Mouse (Mus musculus) E14TG2a.4 (cell line): ENCODE data around the gene Atxn1.

ENCODE experiments used
- H3K27me3 ChIP-seq: 2 replicates; pipeline ENCODE4 v1.6.1; 2014; ENCODE audit warnings: low read length, control low read depth; ENCODE audit not compliant: insufficient read depth
- H3K36me3 ChIP-seq: 2 replicates; pipeline ENCODE4 v1.6.1; 2014; ENCODE audit warnings: low read length, control low read depth; ENCODE audit not compliant: insufficient read depth
- H3K4me1 ChIP-seq: replicated peaks from 2 replicates; pipeline ENCODE4 v1.6.1; 2014; ENCODE audit warnings: low read depth, low read length, control low read depth
- H3K4me3 ChIP-seq: replicated peaks from 2 replicates; pipeline ENCODE4 v1.5.1; 2014; ENCODE audit warnings: mild to moderate bottlenecking, low read length
- H3K9me3 ChIP-seq: 2 replicates; pipeline ENCODE4 v1.6.1; 2014; ENCODE audit warnings: low read length, control low read depth
- CTCF ChIP-seq: conservative IDR thresholded peaks from 2 replicates; pipeline ENCODE4 v1.5.1; 2014; ENCODE audit warnings: low read length
- NANOG ChIP-seq: IDR thresholded peaks from 2 replicates; pipeline ENCODE4 v1.6.1; 2014; ENCODE audit warnings: borderline replicate concordance, low read length, mixed read lengths
- POU5F1 ChIP-seq: IDR thresholded peaks from 2 replicates; pipeline ENCODE4 v1.6.1; 2014; ENCODE audit warnings: low read length, borderline replicate concordance

The Atxn1 gene

DNA sequence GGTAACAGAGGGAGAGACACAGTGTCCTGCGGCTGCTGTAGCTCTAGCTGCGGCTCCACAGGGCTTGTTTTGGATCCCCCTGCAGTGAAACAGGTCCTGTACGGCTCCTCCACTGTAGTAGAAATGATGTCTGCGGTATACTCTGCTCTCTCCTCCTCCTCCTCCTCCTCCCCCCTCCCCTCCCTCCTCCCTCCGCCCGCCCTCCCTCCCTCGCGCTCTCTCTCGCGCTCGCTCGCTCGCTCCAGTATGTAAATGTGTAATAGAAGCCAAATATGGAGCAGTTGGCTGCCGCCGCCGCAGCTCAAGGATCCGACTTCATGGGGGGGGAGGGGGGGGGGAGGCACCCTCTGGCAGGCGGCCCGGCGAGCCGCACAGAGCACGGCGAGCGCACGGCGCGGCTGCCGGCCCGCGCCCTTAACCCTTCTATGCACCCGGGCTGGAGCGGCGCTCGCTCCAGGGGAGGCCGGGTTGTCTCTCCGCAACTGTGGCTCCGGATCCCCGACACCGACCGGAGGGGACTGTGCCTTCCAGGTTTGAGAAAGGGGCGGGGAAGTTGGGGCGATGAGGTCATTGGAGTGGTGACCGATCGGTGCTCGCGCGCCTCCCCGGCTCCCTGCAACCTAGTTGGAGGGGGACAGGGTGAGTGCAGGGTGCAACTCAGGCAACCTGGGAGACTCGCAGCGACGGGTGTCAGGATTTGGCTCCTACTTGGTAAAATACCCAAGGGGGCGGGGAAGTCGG, at the start of gene Atxn1:
Atxn1 (minus strand) TSS at position 156 of the 741 bp plus-strand sequence.
- Histone ChIP-seq H3K27me3 (peaks cover 62% of the 10 kb centered on the region), H3K4me1 (peaks cover 22% of the 10 kb centered on the region), H3K4me3 (peak within 1 kb of the TSS; percentile 87), H3K36me3 (no peaks in the 10 kb centered on the region), H3K9me3 (no peaks in the 10 kb centered on the region)
- TF ChIP-seq POU5F1 (no peak), CTCF (no peak), NANOG (no peak)

GRCm38 (mm10) chr13:46011232-46011631, 46.4 kb upstream of the Atxn1 start:
- Histone ChIP-seq H3K4me3 (peak overlapping the region; percentile 56), H3K9me3 (no peaks in the 10 kb centered on the region), H3K4me1 (peaks cover 76% of the 10 kb centered on the region), H3K36me3 (no peaks in the 10 kb centered on the region), H3K27me3 (peaks cover 9% of the 10 kb centered on the region)
- TF ChIP-seq NANOG (no peak), POU5F1 (no peak), CTCF (no peak)

- peaks cover 76% of the 10 kb centered on the region for H3K4me1 ChIP-seq
- H3K36me3 ChIP-seq = no peaks in the 10 kb centered on the region
- no peaks in the 10 kb centered on the region for H3K9me3 ChIP-seq
- peaks cover 9% of the 10 kb centered on the region for H3K27me3 ChIP-seq
- no peak overlapping the region for H3K4me3 ChIP-seq
- TF ChIP-seq NANOG = no peak
- TF ChIP-seq CTCF = no peak
- TF ChIP-seq POU5F1 = no peak
Measured at GRCm38 (mm10) chr13:46010075-46010474, 45.3 kb upstream of the Atxn1 start.

DNA sequence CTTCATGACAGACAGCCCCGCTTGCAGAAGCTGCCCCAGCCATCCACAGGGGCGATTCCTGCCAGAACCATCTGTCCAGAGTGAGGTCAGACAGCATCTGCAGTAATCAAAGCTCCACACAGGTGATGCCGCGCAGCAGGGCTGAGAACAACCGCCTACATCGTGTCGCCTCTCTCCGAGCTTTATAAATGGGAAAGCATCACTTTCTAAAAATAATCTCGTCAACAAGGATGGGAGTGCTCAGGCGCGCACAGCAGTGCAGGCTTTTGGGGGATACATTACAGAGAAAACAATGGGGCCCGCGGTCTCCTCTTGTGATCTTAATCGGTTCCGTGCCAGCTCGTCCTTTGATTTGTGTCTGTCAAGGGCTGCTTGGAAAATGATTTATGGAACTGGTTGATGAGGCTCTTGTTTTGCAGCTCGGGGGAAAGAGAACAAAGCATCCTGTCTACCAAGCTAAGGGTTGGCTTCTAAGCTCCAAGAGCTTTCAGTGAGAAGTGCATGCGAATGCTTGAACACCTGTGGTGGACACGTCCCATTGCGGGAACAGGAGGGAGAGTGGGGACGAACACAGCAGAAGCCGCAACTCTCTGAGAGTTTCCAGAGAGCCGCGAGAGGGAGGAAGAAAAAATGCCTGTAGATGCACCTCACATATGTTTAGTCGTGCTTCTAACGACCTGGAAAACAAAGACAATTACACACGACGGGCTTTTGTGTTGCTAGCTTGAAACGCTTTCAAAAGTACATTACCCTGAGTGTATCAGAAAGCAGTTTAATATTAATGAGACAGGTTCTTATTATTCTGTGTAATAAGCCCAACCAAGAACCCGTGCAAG, 44.2 kb upstream of the Atxn1 start:
- no peaks in the 10 kb centered on the region for H3K36me3 ChIP-seq
- TF ChIP-seq CTCF (no peak), POU5F1 (no peak), NANOG (no peak)
- peaks cover 67% of the 10 kb centered on the region for H3K4me1 ChIP-seq
- H3K9me3 ChIP-seq = no peaks in the 10 kb centered on the region
- H3K4me3 ChIP-seq = peak overlapping the region; percentile 69
- peaks cover 9% of the 10 kb centered on the region for H3K27me3 ChIP-seq

DNA sequence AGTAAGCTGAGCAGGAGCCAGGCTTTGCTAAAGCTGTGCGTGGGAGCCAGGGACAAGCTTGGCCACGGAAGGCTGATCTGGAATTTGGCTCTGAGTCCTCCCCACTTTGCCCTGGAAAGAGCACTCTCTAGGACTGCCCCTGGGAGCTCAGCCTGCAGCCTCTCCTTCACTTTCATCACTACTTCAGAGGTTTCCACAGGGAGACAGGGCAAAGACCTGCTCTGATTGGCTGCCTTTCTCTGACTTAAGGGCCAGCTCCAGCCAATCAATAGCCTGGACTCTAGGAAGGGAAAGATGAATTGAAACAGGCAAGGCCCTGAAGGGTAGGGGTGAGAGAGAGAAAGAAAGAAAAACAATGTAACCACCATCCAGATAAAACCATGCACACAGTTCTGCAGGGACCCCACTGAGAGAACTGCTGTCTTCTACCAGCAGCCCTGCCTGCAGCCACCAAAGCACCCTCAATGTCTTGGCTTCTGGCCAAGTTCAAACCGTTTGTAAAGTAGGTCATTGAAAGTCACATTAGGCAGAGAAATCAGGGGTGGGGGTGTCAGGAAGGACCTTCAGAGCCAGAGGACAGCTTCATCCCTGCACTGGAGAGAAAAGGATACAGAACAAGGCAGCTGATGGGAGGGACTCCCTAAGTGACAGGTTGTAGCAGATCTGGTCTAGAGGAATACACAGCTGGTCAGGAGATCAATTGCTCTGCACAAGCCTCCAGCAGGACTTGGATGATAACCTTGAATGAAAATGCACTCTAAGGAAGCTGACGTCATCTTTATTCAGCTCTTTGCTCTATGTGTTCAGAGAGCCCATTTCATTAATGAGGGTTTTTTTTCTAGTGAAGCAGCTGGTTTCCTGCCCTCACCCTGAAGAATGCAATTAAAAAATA, 41.6 kb upstream of the Atxn1 start:
- Histone ChIP-seq H3K4me1 (peaks cover 47% of the 10 kb centered on the region), H3K4me3 (no peak overlapping the region), H3K27me3 (peaks cover 9% of the 10 kb centered on the region), H3K9me3 (no peaks in the 10 kb centered on the region), H3K36me3 (no peaks in the 10 kb centered on the region)
- TF ChIP-seq NANOG = no peak
- TF ChIP-seq CTCF = no peak
- no peak for TF ChIP-seq POU5F1

DNA sequence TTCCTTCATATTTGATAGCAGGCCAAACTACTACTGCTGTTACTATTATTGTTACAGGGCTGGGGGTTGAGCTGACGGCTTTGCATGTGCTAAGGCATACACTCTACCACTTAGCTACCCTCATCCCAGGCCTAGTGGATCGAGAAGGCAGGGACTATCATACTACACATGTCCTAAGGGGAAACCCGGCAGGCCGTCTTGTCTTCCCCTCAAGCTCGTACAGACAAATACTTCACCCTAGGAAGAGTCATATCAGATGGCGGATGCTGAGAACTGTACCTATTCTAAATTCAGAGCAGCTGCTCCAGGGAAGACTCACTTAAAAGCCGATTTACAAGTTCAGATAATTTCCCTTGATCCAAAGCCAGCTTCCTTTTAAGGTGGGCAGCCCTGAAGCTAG, 40.8 kb upstream of the Atxn1 start:
- Histone ChIP-seq H3K4me3 (no peak overlapping the region), H3K4me1 (peaks cover 41% of the 10 kb centered on the region), H3K36me3 (no peaks in the 10 kb centered on the region), H3K9me3 (no peaks in the 10 kb centered on the region), H3K27me3 (peaks cover 9% of the 10 kb centered on the region)
- no peak for TF ChIP-seq POU5F1
- no peak for TF ChIP-seq NANOG
- no peak for TF ChIP-seq CTCF

DNA sequence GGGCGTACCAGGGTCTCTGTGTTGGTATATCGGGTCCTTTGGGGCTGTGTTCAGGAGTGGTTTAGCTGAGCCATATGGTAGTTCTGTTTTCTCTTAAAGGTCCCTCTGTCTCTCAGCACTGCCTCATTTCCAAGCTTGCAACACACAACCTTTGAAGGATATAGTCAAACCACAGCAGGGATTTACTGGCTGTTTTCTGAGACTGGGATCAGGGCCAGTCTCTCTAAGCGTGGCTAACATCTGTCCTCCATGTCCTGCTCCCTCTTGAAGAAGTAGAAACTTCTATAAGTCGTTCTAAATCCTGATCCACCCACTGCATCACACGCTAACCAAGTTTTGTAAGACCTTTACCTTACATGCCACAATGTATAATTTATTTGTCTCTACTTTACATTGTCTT, 36.5 kb upstream of the Atxn1 start:
- no peaks in the 10 kb centered on the region for H3K27me3 ChIP-seq
- TF ChIP-seq CTCF = no peak
- TF ChIP-seq NANOG = no peak
- no peak for TF ChIP-seq POU5F1
- H3K4me3 ChIP-seq = no peak overlapping the region
- H3K9me3 ChIP-seq = peaks cover 10% of the 10 kb centered on the region
- H3K4me1 ChIP-seq = peaks cover 14% of the 10 kb centered on the region
- no peaks in the 10 kb centered on the region for H3K36me3 ChIP-seq

DNA sequence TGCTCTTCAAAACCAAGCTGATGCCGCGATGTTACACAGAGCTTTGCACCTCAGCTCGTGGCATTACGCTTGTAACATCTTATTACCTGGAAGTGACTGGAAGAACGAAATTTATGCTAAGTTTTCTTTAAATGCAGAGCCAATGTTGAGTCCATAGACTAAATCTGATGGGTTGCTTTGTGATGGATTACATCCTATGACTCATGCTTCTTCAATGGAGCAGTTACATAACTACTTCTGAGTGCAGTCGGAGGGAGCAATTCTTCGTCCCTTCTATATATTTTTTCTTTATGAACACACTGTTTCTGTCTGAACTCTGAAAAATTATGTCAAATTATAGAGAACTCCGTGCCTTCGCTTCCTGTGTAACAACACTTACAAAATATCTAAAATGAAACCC, 28.1 kb upstream of the Atxn1 start:
- H3K27me3 ChIP-seq = no peaks in the 10 kb centered on the region; the same call in 1 of the 2 replicates
- no peaks in the 10 kb centered on the region for H3K36me3 ChIP-seq
- H3K4me3 ChIP-seq = no peak overlapping the region
- no peak for TF ChIP-seq CTCF
- no peak for TF ChIP-seq POU5F1
- H3K4me1 ChIP-seq = peaks cover 26% of the 10 kb centered on the region
- H3K9me3 ChIP-seq = no peaks in the 10 kb centered on the region
